Mouse (Mus musculus) MEL (cell line): ENCODE data around the gene Dmp1. TPM values are rescaled to one million over a fixed set of nuclear protein-coding genes. Genes with fewer than 3 reads are reported as not detected.

Source experiments
- DNase-seq: peaks from one replicate; pipeline ENCODE4 v3.0.0; 2011; ENCODE audit warnings: low read depth, low spot score
- H3K27ac ChIP-seq: 2 replicates; pipeline ENCODE4 v1.5.1; 2012; ENCODE audit warnings: low read depth, mild to moderate bottlenecking, control low read depth, low read length, moderate library complexity; ENCODE audit not compliant: control insufficient read depth
- H3K27me3 ChIP-seq, 2 experiments: fragments of 150-350 bp in 1 of 2; sonication (generic) in 1 of 2; 2 replicates each; pipeline ENCODE4 v1.6.1; 2012; ENCODE audit warnings: low read length in 2 of 2, mild to moderate bottlenecking in 2 of 2, improper control_type of control experiment in 1 of 2, moderate library complexity in 1 of 2; ENCODE audit not compliant: insufficient read depth in 2 of 2, control insufficient read depth in 1 of 2
- H3K36me3 ChIP-seq, 2 experiments: 2 replicates each; pipeline ENCODE4 v1.6.1; 2012 to 2014; ENCODE audit warnings: low read length in 2 of 2, improper control_type of control experiment in 1 of 2, inconsistent platforms in 1 of 2, mild to moderate bottlenecking in 1 of 2; ENCODE audit not compliant: insufficient read depth in 2 of 2, control insufficient read depth in 1 of 2
- H3K4me1 ChIP-seq, 2 experiments: fragments of 150-350 bp in 1 of 2; sonication (generic) in 1 of 2; 2 replicates each; pipeline ENCODE4 v1.6.1; 2012; ENCODE audit warnings: low read length in 2 of 2, improper control_type of control experiment in 1 of 2, mild to moderate bottlenecking in 1 of 2; ENCODE audit not compliant: insufficient read depth in 2 of 2, control insufficient read depth in 1 of 2
- H3K4me3 ChIP-seq, 2 experiments: fragments of 150-350 bp in 1 of 2; sonication (generic) in 1 of 2; 2 replicates each; pipeline ENCODE4 v1.5.1; 2012; ENCODE audit warnings: low read depth in 2 of 2, low read length in 2 of 2, mild to moderate bottlenecking in 2 of 2, moderate library complexity in 2 of 2, control low read depth in 1 of 2, improper control_type of control experiment in 1 of 2; ENCODE audit not compliant: control insufficient read depth in 1 of 2, insufficient read depth in 1 of 2
- H3K79me2 ChIP-seq: 2 replicates; pipeline ENCODE4 v1.6.1; 2012; ENCODE audit warnings: mild to moderate bottlenecking, low read length, moderate library complexity; ENCODE audit not compliant: control insufficient read depth, poor library complexity, insufficient read depth
- H3K9ac ChIP-seq: 2 replicates; pipeline ENCODE4 v1.6.1; 2012; ENCODE audit warnings: low read depth, mild to moderate bottlenecking, control low read depth, low read length, moderate library complexity; ENCODE audit not compliant: control insufficient read depth, poor library complexity, severe bottlenecking
- H3K9me3 ChIP-seq: fragments of 150-350 bp; sonication (generic); replicated peaks from 2 replicates; pipeline ENCODE4 v1.6.1; 2012; ENCODE audit warnings: mild to moderate bottlenecking, low read length, improper control_type of control experiment, moderate library complexity; ENCODE audit not compliant: insufficient read depth
- BHLHE40 ChIP-seq: IDR thresholded peaks from 2 replicates; pipeline ENCODE4 v1.6.1; 2012; ENCODE audit warnings: low read depth, mild to moderate bottlenecking, inconsistent platforms, low read length, improper control_type of control experiment, borderline replicate concordance
- CTCF ChIP-seq, 3 experiments: IDR thresholded peaks in 2 of 3; conservative IDR thresholded peaks in 1 of 3; 2 replicates each; pipeline ENCODE4 v1.5.1; 2011 to 2012; ENCODE audit warnings: low read length in 3 of 3, low read depth in 2 of 3, mild to moderate bottlenecking in 2 of 3, improper control_type of control experiment in 1 of 3, inconsistent platforms in 1 of 3, mixed read lengths in 1 of 3, moderate library complexity in 1 of 3; ENCODE audit not compliant: control insufficient read depth in 1 of 3, insufficient read depth in 1 of 3, poor library complexity in 1 of 3, severe bottlenecking in 1 of 3
- EP300 ChIP-seq, 2 experiments: IDR thresholded peaks; 2 replicates each; pipeline ENCODE4 v1.6.1; 2011; ENCODE audit warnings: improper control_type of control experiment in 2 of 2, low read length in 2 of 2, low read depth in 1 of 2, mild to moderate bottlenecking in 1 of 2
- GATA1 ChIP-seq: IDR thresholded peaks from 2 replicates; pipeline ENCODE4 v1.6.1; 2011; ENCODE audit warnings: low read depth, low read length, improper control_type of control experiment
- HCFC1 ChIP-seq: IDR thresholded peaks from 2 replicates; pipeline ENCODE4 v1.6.1; 2012; ENCODE audit warnings: low read depth, mild to moderate bottlenecking, inconsistent platforms, low read length, improper control_type of control experiment, moderate library complexity
- JUND ChIP-seq: IDR thresholded peaks from 2 replicates; pipeline ENCODE4 v1.6.1; 2011; ENCODE audit warnings: low read depth, mild to moderate bottlenecking, improper control_type of control experiment, low read length
- MAFK ChIP-seq: IDR thresholded peaks from 2 replicates; pipeline ENCODE4 v1.6.1; 2011; ENCODE audit warnings: low read depth, mild to moderate bottlenecking, low read length, improper control_type of control experiment, borderline replicate concordance
- MAX ChIP-seq: IDR thresholded peaks from 2 replicates; pipeline ENCODE4 v1.6.1; 2011; ENCODE audit warnings: low read length, improper control_type of control experiment
- MAZ ChIP-seq: IDR thresholded peaks from 2 replicates; pipeline ENCODE4 v1.6.1; 2012; ENCODE audit warnings: low read depth, mild to moderate bottlenecking, inconsistent platforms, low read length, improper control_type of control experiment
- MEF2A ChIP-seq: IDR thresholded peaks from 2 replicates; pipeline ENCODE4 v1.6.1; 2014; ENCODE audit warnings: low read depth, mild to moderate bottlenecking, inconsistent platforms, low read length, improper control_type of control experiment; ENCODE audit not compliant: poor library complexity, insufficient replicate concordance, severe bottlenecking; ENCODE audit errors: extremely low read depth
- MYB ChIP-seq: IDR thresholded peaks from 2 replicates; pipeline ENCODE4 v1.6.1; 2011; ENCODE audit warnings: mild to moderate bottlenecking, low read depth, low read length, improper control_type of control experiment
- MYC ChIP-seq: IDR thresholded peaks from 2 replicates; pipeline ENCODE4 v1.6.1; 2011; ENCODE audit warnings: low read depth, mild to moderate bottlenecking, low read length, improper control_type of control experiment, moderate library complexity
- NELFE ChIP-seq: IDR thresholded peaks from 2 replicates; pipeline ENCODE4 v1.6.1; 2011; ENCODE audit warnings: low read depth, low read length, improper control_type of control experiment
- POLR2A ChIP-seq, 2 experiments: IDR thresholded peaks; 2 replicates each; pipeline ENCODE4 v1.6.1; 2011 to 2012; ENCODE audit warnings: low read length in 2 of 2, mild to moderate bottlenecking in 2 of 2, control low read depth in 1 of 2, improper control_type of control experiment in 1 of 2, low read depth in 1 of 2, moderate library complexity in 1 of 2; ENCODE audit not compliant: control insufficient read depth in 1 of 2, insufficient read depth in 1 of 2, poor library complexity in 1 of 2
- RAD21 ChIP-seq: IDR thresholded peaks from 2 replicates; pipeline ENCODE4 v1.6.1; 2011; ENCODE audit warnings: mild to moderate bottlenecking, low read depth, low read length, improper control_type of control experiment
- RCOR1 ChIP-seq: IDR thresholded peaks from 2 replicates; pipeline ENCODE4 v1.6.1; 2012; ENCODE audit warnings: low read depth, mild to moderate bottlenecking, inconsistent platforms, low read length, improper control_type of control experiment
- SMC3 ChIP-seq: IDR thresholded peaks from 2 replicates; pipeline ENCODE4 v1.6.1; 2011; ENCODE audit warnings: low read depth, low read length, improper control_type of control experiment
- TBP ChIP-seq: IDR thresholded peaks from 2 replicates; pipeline ENCODE4 v1.8.0; 2011; ENCODE audit warnings: low read depth, low read length, improper control_type of control experiment
- UBTF ChIP-seq: IDR thresholded peaks from 2 replicates; pipeline ENCODE4 v1.6.1; 2012; ENCODE audit warnings: low read depth, mild to moderate bottlenecking, inconsistent platforms, low read length, improper control_type of control experiment, moderate library complexity, borderline replicate concordance; ENCODE audit not compliant: insufficient read depth
- USF1 ChIP-seq: IDR thresholded peaks from 2 replicates; pipeline ENCODE4 v1.6.1; 2014; ENCODE audit warnings: low read depth, mild to moderate bottlenecking, inconsistent platforms, low read length, improper control_type of control experiment, moderate library complexity
- USF2 ChIP-seq, 2 experiments: IDR thresholded peaks; 2 replicates each; pipeline ENCODE4 v1.6.1; 2011 to 2012; ENCODE audit warnings: improper control_type of control experiment in 2 of 2, low read length in 2 of 2, borderline replicate concordance in 1 of 2, inconsistent platforms in 1 of 2, low read depth in 1 of 2, mild to moderate bottlenecking in 1 of 2; ENCODE audit not compliant: insufficient read depth in 1 of 2
- ZC3H11A ChIP-seq: IDR thresholded peaks from 2 replicates; pipeline ENCODE4 v1.6.1; 2012; ENCODE audit warnings: low read depth, mild to moderate bottlenecking, inconsistent platforms, low read length, improper control_type of control experiment
- ZKSCAN1 ChIP-seq: IDR thresholded peaks from 2 replicates; pipeline ENCODE4 v1.6.1; 2012; ENCODE audit warnings: low read depth, mild to moderate bottlenecking, inconsistent platforms, low read length, improper control_type of control experiment, moderate library complexity
- ZMIZ1 ChIP-seq: IDR thresholded peaks from 2 replicates; pipeline ENCODE4 v1.6.1; 2012; ENCODE audit warnings: low read depth, mild to moderate bottlenecking, inconsistent platforms, low read length, improper control_type of control experiment, moderate library complexity
- ZNF384 ChIP-seq: IDR thresholded peaks from 2 replicates; pipeline ENCODE4 v1.6.1; 2012; ENCODE audit warnings: low read depth, mild to moderate bottlenecking, inconsistent platforms, low read length, improper control_type of control experiment
- polyA plus RNA-seq, 2 experiments: library from polyadenylated mRNA; stranded (reverse) in 1 of 2; unstranded in 1 of 2; fragments of >175 nt in 1 of 2; fragments of >200 nt in 1 of 2; gene quantifications; 2 replicates each; pipeline versions ENCODE4 v1.2.1 to v1.2.4; 2012; ENCODE audit warnings: low replicate concordance in 2 of 2, low read depth in 1 of 2; ENCODE audit not compliant: insufficient read length in 2 of 2, insufficient read depth in 1 of 2, missing spikeins in 1 of 2
- total RNA-seq: library from RNA; depleted of rRNA; stranded (reverse); fragments of 300-350 nt; gene quantifications from 2 replicates; pipeline ENCODE4 v1.2.3, GENCODE M21; 2012

Dmp1 gene
- total and polyA plus RNA-seq, 3 experiments = not detected

GRCm38 (mm10) chr5:104251811-104252210 is 49.4 kb downstream of the Dmp1 start:
- Histone ChIP-seq H3K36me3 (no peaks in the 10 kb centered on the region), H3K9ac (no peak overlapping the region), H3K4me3 (no peak overlapping the region), H3K27me3 (no peaks in the 10 kb centered on the region), H3K9me3 (no peaks in the 10 kb centered on the region), H3K79me2 (no peaks in the 10 kb centered on the region), H3K27ac (no peak overlapping the region), H3K4me1 (no peaks in the 10 kb centered on the region)
- DNase-seq = no peak
- TF ChIP-seq BHLHE40 (no peak), USF1 (no peak), GATA1 (no peak), USF2 (IDR thresholded peaks at IDR 0.05; ENCODE audit: borderline replicate concordance in 1 of 2, insufficient read depth in 1 of 2, low read depth in 1 of 2, low read length in 2 of 2) (no peak), EP300 (IDR thresholded peaks at IDR 0.05; ENCODE audit: low read depth in 1 of 2, low read length in 2 of 2) (no peak), MAFK (no peak), RAD21 (no peak), ZNF384 (no peak), CTCF (IDR thresholded peaks at IDR 0.05 in 2 of 3, conservative IDR thresholded peaks at IDR 0.05 in 1 of 3; ENCODE audit: control insufficient read depth in 1 of 3, insufficient read depth in 1 of 3, low read depth in 2 of 3, low read length in 3 of 3, poor library complexity in 1 of 3, severe bottlenecking in 1 of 3) (no peak), POLR2A (IDR thresholded peaks at IDR 0.05; ENCODE audit: control insufficient read depth in 1 of 2, insufficient read depth in 1 of 2, low read depth in 1 of 2, low read length in 2 of 2, poor library complexity in 1 of 2) (no peak), MYC (no peak), MAZ (no peak), ZKSCAN1 (no peak), UBTF (no peak), MEF2A (no peak), SMC3 (no peak)

- Histone ChIP-seq H3K27ac (no peak overlapping the region), H3K9me3 (no peaks in the 10 kb centered on the region), H3K27me3 (no peaks in the 10 kb centered on the region)
- TF ChIP-seq MAX (no peak), CTCF (IDR thresholded peaks at IDR 0.05 in 2 of 3, conservative IDR thresholded peaks at IDR 0.05 in 1 of 3; ENCODE audit: control insufficient read depth in 1 of 3, insufficient read depth in 1 of 3, low read depth in 2 of 3, low read length in 3 of 3, poor library complexity in 1 of 3, severe bottlenecking in 1 of 3) (no peak), MYB (no peak), POLR2A (IDR thresholded peaks at IDR 0.05; ENCODE audit: control insufficient read depth in 1 of 2, insufficient read depth in 1 of 2, low read depth in 1 of 2, low read length in 2 of 2, poor library complexity in 1 of 2) (no peak), HCFC1 (no peak), ZNF384 (no peak), RCOR1 (no peak), SMC3 (no peak), ZC3H11A (no peak), ZMIZ1 (no peak), TBP (no peak), NELFE (no peak), JUND (no peak)
- TF ChIP-seq, all 39 proteins: peak for 0
- no peaks in the 10 kb centered on the region for H3K36me3 ChIP-seq
- H3K4me1 ChIP-seq = no peaks in the 10 kb centered on the region
- H3K9ac ChIP-seq = no peak overlapping the region
- H3K79me2 ChIP-seq = no peaks in the 10 kb centered on the region
- H3K4me3 ChIP-seq = no peak overlapping the region
- no peak for DNase-seq
These were observed 54.2 kb downstream of the Dmp1 start for GRCm38 (mm10) chr5:104256585-104256984.
